Mouse (Mus musculus) gastrocnemius, postnatal 36 days (tissue): ENCODE measurements at regions not wholly inside any gene's neighbourhood (a gene's known extent, or its start where the extent isn't known, plus 50 kb on each side); places are given as distances from the start of the nearest gene placed in this dataset.

Experiments used
- DNase-seq, 2 experiments: peaks; one replicate each; pipeline ENCODE4 v3.0.0; 2022
- intact Hi-C: fragments of 180-260 bp; cut with DNase I; formaldehyde crosslinking; loops from one replicate; pipeline ENCODE4 v1.15.1; 2025

GRCm38 (mm10) chr4:79362522-79362921 lies 1150.8 kb upstream of the Ptprd start:
- no peak for DNase-seq
- intact Hi-C loops: no loop called here

GRCm38 (mm10) chr4:79357720-79358119 lies 1146.0 kb upstream of the Ptprd start:
- intact Hi-C loops: no loop called here
- DNase-seq: no peak

- intact Hi-C loops: loop anchor here (2.0 kb wide), 1 partner anchor 15 kb away; no protein-coding TSS in a partner anchor
- no peak for DNase-seq
These were observed 1098.3 kb upstream of the Ptprd start for GRCm38 (mm10) chr4:79309890-79310727.

- no peak for DNase-seq
- intact Hi-C loops: no loop called here
These were observed 1079.3 kb upstream of the Ptprd start for GRCm38 (mm10) chr4:79291091-79291490.

- intact Hi-C loops: no loop called here
- no peak for DNase-seq
These were observed 1053.3 kb upstream of the Ptprd start for GRCm38 (mm10) chr4:79265044-79265443.

- DNase-seq: no peak
- intact Hi-C loops: no loop called here
These were observed 1031.4 kb upstream of the Ptprd start for GRCm38 (mm10) chr4:79243184-79243583.

- intact Hi-C loops: no loop called here
- DNase-seq: no peak
These were observed 1029.9 kb upstream of the Ptprd start for GRCm38 (mm10) chr4:79241647-79242046.

GRCm38 (mm10) chr4:79224101-79224734 lies 1012.5 kb upstream of the Ptprd start:
- intact Hi-C loops: no loop called here
- DNase-seq: no peak
